Mouse (Mus musculus): ENCODE data around the gene Cpz. TPM values are rescaled to one million over a fixed set of nuclear protein-coding genes. Genes with fewer than 3 reads are reported as not detected.

Cpz gene
- 3.2 and 4.1 TPM in 2 replicates for polyA plus RNA-seq (2016; fragmentation: Nextera tagmentation; extraction: Ambion mirVana)

DNA sequence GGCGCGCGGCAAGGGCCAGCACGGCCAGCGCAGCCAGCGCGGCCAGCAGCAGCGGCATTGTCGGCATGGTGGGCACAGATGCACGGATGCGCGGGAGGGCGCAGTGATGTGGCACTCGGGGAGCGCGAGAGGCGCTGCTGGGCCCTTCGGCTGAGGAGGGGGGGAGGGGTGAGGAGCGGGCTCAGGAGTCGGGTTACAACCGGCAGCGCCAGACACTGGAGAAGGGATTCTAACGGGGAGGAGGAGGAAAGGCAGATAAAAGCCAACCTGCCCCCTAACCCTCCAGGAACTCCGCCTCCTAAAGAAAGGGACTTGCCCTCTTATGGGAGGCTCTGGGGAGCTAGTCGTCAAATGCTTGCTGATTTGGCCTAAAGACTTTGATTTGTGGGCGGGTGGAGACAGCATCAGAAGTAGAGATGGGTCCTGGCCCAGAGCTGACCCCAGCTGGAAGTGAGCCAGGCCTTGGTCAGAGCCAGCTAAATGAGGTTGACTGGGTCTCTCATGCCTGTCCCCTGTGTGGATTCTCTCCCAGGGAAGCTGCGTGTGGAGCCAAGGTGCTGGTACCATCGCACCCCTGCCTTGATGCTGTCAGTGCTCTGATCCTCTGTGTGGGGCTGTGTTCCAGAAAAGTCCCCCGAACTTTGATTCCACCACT is at the start of gene Cpz:
Gene Cpz (minus strand): TSS at position 230 of the 655 bp plus-strand sequence.
- WGBS = 3% methylated on average over 29 of the region's 29 CpGs
- Histone ChIP-seq H3K4me2 (replicated peaks) (peak within 1 kb of the TSS; percentile 66), H3K4me3 (peak within 1 kb of the TSS; percentile 30), H3K4me1 (peaks cover 18% of the 10 kb centered on the region), H3K27ac (no peak within 1 kb of the TSS), H3K36me3 (no peaks in the 10 kb centered on the region), H3K9ac (peak within 1 kb of the TSS; percentile 54; the same call in 1 of the 2 replicates), H3K27me3 (replicated peaks) (peaks cover 27% of the 10 kb centered on the region), H3K9me3 (no peaks in the 10 kb centered on the region)
- peak; percentile 81 for ATAC-seq (ENCODE audit: low FRiP score, low read depth)

DNA sequence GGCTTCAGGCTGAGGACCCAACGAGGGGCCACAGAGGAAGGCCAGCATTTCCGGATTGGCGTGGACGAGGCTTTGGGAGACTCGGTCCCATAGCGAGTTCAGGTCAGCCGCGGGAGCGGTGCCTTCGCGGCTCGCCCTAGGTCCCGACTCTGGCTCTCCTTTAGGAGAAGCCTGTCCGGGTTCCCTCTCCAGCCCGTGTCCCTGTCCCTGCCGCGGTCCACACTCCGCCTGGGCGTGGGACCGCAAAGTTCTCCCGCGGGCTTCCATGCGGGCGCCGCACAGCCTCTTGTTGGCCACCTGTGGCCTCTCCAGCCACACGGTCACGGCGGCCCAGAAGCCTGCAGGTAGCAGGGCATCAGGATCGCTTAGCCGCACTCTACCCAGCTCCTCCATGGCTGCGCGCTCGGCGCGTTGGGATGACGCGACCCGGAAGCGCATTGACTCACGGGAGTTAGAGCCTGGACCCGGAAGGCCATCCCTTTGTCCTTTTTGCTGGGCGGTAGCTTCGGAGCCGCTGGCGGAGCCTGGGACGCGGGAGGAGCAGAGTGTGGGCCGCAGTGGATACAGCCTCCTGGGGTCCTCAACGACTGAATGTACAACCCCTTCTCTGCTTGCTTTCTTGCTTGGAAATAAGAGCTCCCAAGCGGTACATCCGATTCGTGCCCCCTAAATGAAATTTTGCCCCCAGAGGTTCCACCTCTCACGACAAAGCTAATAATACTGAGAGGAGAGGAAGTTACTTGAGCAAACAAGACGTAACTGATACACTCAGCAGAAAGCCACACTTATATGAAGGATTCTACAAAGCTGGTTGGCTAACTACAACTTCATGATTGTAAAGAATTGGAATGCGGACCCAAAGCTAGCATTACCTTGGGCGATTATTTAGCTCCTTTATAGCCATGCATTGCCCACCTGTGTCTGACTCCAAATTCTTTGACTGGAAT is 49.4 kb upstream of the Cpz start, which contains the start of gene Trmt44:
Gene Trmt44 (minus strand): TSS at position 418 of the 947 bp plus-strand sequence.
- Histone ChIP-seq H3K4me1 (peaks cover 11% of the 10 kb centered on the region), H3K4me3 (peak within 1 kb of the TSS; percentile 98), H3K27ac (peak within 1 kb of the TSS; percentile 54), H3K9ac (peak within 1 kb of the TSS; percentile 76), H3K36me3 (peaks cover 34% of the 10 kb centered on the region), H3K4me2 (replicated peaks) (peak within 1 kb of the TSS; percentile 97), H3K27me3 (replicated peaks) (no peaks in the 10 kb centered on the region), H3K9me3 (no peaks in the 10 kb centered on the region)
- ATAC-seq (ENCODE audit: low FRiP score, low read depth) = peak; percentile 97
- WGBS = 4% methylated on average over 56 of the region's 56 CpGs

DNA sequence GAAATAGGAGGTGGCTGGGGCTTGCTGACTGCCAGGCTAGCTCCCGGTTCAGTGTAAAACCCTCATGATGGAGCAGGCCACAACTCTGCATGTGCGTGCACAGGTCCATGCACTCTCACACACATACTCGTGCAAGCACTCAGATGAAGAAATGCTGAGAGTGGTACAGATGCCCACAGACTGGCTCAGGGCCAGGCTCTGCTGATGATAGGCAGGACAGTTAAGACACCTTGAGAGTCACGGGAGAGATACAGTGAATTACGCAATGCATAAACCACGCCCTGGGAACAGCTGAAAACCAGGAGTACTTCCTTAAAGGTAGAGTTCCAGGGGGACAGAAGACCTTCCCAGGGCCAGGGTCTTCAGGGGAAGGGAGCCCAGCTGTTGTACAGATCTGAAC is 46.0 kb upstream of the Cpz start:
- 90% methylated on average over 6 of the region's 6 CpGs for WGBS
- H3K4me2 ChIP-seq (replicated peaks) = no peak overlapping the region
- H3K9me3 ChIP-seq = no peaks in the 10 kb centered on the region
- no peak overlapping the region for H3K9ac ChIP-seq
- no peak overlapping the region for H3K4me3 ChIP-seq
- no peaks in the 10 kb centered on the region for H3K27me3 ChIP-seq (replicated peaks)
- no peak overlapping the region for H3K27ac ChIP-seq
- ATAC-seq (ENCODE audit: low FRiP score, low read depth) = no peak
- H3K4me1 ChIP-seq = peaks cover 11% of the 10 kb centered on the region
- H3K36me3 ChIP-seq = peaks cover 62% of the 10 kb centered on the region

DNA sequence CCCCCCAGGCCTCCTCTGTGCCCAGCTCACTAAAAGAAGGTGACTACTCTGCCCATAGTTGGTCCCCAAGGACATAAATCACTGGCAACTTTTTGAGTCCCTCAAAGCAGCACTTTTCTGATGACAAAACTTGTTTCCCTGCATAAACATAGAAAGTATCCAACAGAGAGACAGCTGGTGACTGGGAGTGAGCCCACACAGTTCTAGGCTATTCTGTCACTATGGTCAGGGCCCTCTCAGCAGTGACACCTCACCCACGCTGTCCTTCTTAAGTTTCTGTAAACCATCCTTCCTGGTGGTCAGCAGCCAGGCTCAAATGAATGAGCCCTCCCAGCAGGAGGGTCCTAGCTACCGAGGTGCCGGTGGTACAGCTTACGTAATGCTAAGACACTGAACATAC is 41.1 kb upstream of the Cpz start:
- H3K36me3 ChIP-seq = peaks cover 93% of the 10 kb centered on the region
- H3K4me3 ChIP-seq = no peak overlapping the region
- no peak overlapping the region for H3K27ac ChIP-seq
- no peak overlapping the region for H3K9ac ChIP-seq
- H3K4me2 ChIP-seq (replicated peaks) = no peak overlapping the region
- H3K9me3 ChIP-seq = no peaks in the 10 kb centered on the region
- no peaks in the 10 kb centered on the region for H3K4me1 ChIP-seq
- no peaks in the 10 kb centered on the region for H3K27me3 ChIP-seq (replicated peaks)
- ATAC-seq (ENCODE audit: low FRiP score, low read depth) = no peak
- WGBS = 85% methylated on average over 4 of the region's 4 CpGs

DNA sequence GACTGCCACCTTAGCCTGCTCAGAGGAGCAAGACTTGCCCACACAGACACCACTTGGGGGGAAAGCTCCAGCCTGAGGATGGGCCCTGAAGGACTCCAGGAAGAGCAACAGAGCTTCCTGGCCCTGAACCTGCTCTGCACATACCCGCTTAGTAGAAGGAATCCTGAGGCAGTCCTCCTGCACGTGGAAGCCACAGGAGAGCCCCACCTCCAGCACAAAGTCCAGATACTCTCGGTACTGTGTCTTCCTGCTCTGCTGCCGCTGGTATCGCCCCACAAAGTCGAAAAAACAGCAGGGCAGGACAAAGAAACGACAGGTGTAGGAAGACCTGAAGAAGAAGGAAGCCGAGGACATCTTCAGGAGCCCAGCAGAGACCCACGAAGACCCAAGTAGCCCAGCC is 39.7 kb upstream of the Cpz start:
- H3K4me1 ChIP-seq = no peaks in the 10 kb centered on the region
- peaks cover 92% of the 10 kb centered on the region for H3K36me3 ChIP-seq
- no peak overlapping the region for H3K27ac ChIP-seq
- no peak overlapping the region for H3K4me2 ChIP-seq (replicated peaks)
- no peak overlapping the region for H3K9ac ChIP-seq
- no peak overlapping the region for H3K4me3 ChIP-seq
- no peak for ATAC-seq (ENCODE audit: low FRiP score, low read depth)
- 91% methylated on average over 9 of the region's 9 CpGs for WGBS
- H3K9me3 ChIP-seq = no peaks in the 10 kb centered on the region
- no peaks in the 10 kb centered on the region for H3K27me3 ChIP-seq (replicated peaks)

DNA sequence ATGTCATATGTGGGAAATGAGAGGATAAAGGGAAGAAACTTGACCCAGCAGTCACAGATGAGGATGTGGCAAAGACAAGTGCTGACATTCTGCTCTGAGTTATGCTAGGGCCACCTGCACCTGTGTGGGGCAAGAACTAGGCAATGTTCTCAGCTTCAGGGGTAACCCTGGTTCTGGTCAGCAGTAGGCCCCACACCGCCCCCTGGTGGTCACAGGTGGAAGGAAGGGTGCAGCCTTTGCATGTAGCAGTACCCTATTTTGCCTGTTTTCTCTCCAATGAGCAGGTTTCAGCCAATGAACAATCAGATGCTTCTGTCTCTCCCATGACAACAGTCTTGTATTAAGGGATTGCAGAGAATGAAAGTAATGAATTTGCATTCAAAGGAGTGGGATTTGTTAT is 38.0 kb upstream of the Cpz start:
- no peak overlapping the region for H3K27ac ChIP-seq
- no peaks in the 10 kb centered on the region for H3K9me3 ChIP-seq
- 0% methylated on average over 1 of the region's 1 CpGs for WGBS
- H3K9ac ChIP-seq = no peak overlapping the region
- H3K4me3 ChIP-seq = no peak overlapping the region
- no peaks in the 10 kb centered on the region for H3K27me3 ChIP-seq (replicated peaks)
- peaks cover 83% of the 10 kb centered on the region for H3K36me3 ChIP-seq
- ATAC-seq (ENCODE audit: low FRiP score, low read depth) = no peak
- H3K4me1 ChIP-seq = no peaks in the 10 kb centered on the region
- no peak overlapping the region for H3K4me2 ChIP-seq (replicated peaks)

DNA sequence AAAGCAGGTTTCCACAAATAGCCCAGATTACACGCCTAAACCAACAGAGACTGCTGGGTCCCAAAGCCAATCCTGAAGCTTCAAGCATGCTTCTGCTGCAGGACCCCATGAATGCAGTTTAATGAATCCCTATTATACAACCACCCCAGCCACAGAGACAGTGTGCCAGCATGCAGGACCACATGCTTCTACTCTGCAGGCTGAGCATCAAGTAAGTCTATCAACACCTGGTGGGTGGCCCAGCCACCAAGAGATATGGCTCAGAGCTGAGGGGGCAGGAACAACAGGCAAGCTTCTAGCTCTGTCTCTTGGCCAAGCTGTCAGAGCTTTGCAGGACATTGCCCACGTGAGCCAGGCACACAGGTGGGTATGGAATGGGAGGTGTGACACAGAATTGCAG is 37.1 kb upstream of the Cpz start:
- Histone ChIP-seq H3K4me2 (replicated peaks) (no peak overlapping the region), H3K4me3 (no peak overlapping the region), H3K9me3 (no peaks in the 10 kb centered on the region), H3K4me1 (no peaks in the 10 kb centered on the region), H3K9ac (no peak overlapping the region), H3K36me3 (peaks cover 78% of the 10 kb centered on the region), H3K27me3 (replicated peaks) (no peaks in the 10 kb centered on the region), H3K27ac (no peak overlapping the region)
- ATAC-seq (ENCODE audit: low FRiP score, low read depth) = no peak
- 89% methylated on average over 2 of the region's 2 CpGs for WGBS

DNA sequence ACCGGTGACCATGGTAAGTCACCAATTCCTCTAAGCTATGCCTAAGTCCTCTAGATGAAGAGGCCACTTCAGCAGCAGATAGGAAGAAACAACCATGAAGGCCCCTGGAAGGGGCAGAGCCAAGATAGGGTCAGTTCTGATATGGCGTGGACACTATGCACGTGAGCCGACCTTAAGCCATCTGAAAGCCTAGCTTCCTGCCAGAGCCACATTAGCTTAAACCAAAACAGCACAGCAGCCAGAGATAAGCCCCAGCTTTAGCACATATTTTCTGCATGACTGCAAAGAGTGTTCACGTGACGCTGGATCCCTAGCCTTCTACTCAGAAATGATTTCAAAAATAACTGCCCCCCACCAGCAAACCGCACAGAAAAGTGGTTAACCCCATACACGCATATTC is 33.9 kb upstream of the Cpz start:
- Histone ChIP-seq H3K4me3 (no peak overlapping the region), H3K4me2 (replicated peaks) (no peak overlapping the region), H3K36me3 (peaks cover 67% of the 10 kb centered on the region), H3K9ac (no peak overlapping the region), H3K27ac (no peak overlapping the region), H3K27me3 (replicated peaks) (no peaks in the 10 kb centered on the region), H3K4me1 (no peaks in the 10 kb centered on the region), H3K9me3 (no peaks in the 10 kb centered on the region)
- no peak for ATAC-seq (ENCODE audit: low FRiP score, low read depth)
- WGBS = 96% methylated on average over 8 of the region's 8 CpGs

DNA sequence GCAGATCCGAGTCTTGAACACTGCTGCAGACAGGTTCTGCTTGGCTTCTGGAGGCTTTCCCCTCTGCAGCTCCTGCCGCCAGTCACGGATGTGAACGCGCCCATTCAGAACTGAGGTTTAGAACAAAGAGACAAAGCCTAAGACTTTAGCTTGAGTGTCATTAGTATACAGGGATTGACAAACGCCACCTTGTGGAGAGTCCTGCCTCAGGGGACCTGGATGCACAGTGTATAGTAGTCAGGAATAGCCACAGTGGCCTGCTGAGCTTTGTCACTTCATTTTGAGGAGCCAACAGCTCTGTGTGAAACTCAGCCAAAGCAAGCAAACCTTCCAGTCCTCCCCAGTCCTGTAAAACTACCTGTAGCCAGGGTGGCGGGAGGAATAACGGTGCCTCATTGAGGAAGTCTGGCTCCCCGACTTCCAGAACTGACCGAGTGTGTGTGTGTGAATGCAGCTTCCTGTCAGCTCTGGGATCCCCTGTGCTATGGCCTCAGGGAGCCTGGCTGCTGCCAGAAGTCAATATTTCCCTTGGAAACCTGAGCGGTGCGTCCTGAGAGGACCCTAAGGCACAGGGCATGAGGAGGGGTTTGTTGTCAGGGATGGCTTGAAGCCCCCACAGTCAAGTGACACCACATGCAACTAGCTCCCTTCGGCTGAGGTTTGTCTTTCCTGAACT is 32.6 kb upstream of the Cpz start:
- Histone ChIP-seq H3K4me2 (replicated peaks) (no peak overlapping the region), H3K9ac (no peak overlapping the region), H3K9me3 (no peaks in the 10 kb centered on the region), H3K36me3 (peaks cover 54% of the 10 kb centered on the region), H3K27ac (no peak overlapping the region), H3K4me3 (no peak overlapping the region), H3K4me1 (no peaks in the 10 kb centered on the region), H3K27me3 (replicated peaks) (no peaks in the 10 kb centered on the region)
- 75% methylated on average over 13 of the region's 13 CpGs for WGBS
- no peak for ATAC-seq (ENCODE audit: low FRiP score, low read depth)

DNA sequence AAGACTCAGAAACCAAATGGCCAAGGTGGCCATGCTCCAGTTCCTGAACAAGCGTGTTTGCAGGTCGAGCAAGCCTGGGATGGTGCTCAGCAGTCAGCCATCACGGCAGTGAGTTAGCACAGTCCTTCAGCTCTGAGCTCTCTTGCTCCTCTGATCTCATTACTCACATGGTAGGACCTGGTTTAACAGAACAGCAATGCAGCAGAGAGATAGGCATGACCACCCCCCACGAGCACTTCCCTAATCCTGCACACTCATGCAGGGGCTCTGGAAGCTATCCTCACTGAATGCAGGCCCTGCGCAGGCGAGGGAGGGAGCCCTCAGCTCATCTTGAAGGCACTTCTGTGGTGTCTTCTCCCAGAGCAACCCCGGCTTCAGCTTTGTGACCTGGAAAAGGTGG is 30.9 kb upstream of the Cpz start:
- Histone ChIP-seq H3K4me1 (no peaks in the 10 kb centered on the region), H3K4me3 (no peak overlapping the region), H3K9ac (no peak overlapping the region), H3K36me3 (peaks cover 38% of the 10 kb centered on the region), H3K27ac (no peak overlapping the region), H3K27me3 (replicated peaks) (no peaks in the 10 kb centered on the region), H3K9me3 (no peaks in the 10 kb centered on the region), H3K4me2 (replicated peaks) (no peak overlapping the region)
- no peak for ATAC-seq (ENCODE audit: low FRiP score, low read depth)
- whole genome bisulfite sequencing = 91% methylated on average over 7 of the region's 7 CpGs

DNA sequence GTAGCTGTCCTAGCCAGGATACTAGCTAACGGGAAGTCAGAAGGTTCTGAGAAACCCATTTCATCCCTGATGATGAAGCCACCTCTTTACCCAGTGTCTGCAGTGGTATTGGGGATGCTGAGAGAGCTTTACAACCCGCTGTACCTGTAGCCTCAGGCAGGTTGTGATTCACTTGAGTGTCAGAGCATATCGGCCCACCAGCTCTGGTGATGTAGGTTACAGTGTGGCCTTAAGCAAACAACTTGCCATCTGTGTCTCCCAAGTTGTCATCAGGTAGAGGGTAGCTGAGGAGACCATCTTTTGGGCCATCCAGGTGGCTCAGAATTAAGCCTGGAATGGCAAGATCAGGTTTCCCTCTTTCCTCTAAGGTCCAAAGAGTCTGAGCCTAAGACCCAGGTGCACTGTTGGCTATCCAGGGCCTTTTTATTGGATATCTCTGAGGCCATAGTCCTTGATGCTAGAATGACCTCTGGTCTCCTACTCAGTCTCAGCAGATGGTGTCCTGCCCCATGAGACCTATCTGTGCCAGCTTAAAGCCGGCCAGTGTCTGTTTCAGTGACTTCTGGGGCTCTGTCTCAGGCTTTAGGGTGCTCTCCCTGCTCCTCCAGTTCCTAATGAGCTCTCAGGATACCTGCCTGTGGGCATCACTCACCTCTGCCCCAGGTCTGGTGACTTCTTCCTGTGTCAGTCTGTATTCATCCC is 27.5 kb upstream of the Cpz start:
- Histone ChIP-seq H3K36me3 (peaks cover 23% of the 10 kb centered on the region), H3K4me2 (replicated peaks) (no peak overlapping the region), H3K9me3 (no peaks in the 10 kb centered on the region), H3K4me3 (no peak overlapping the region), H3K9ac (no peak overlapping the region), H3K27ac (no peak overlapping the region), H3K4me1 (no peaks in the 10 kb centered on the region), H3K27me3 (replicated peaks) (no peaks in the 10 kb centered on the region)
- 88% methylated on average over 4 of the region's 4 CpGs for WGBS
- ATAC-seq (ENCODE audit: low FRiP score, low read depth) = no peak

Measured in neural tube, embryonic 12.5 days (tissue).